Mouse (Mus musculus): Measurements from ENCODE around the gene Bax. TPM values are rescaled to one million over a fixed set of nuclear protein-coding genes. Genes with fewer than 3 reads are reported as not detected.

The Bax gene
- 37.2 and 40.7 TPM in 2 replicates for total RNA-seq (2023)

GRCm38 (mm10) chr7:45466283-45467089 lies at the start of gene Bax:
Gene Bax (minus strand): TSS chr7:45466898.

GRCm38 (mm10) chr7:45509912-45510787 lies 43.5 kb upstream of the Bax start, which contains the start of gene Nucb1:
Gene Nucb1 (minus strand): TSS chr7:45510406.

GRCm38 (mm10) chr7:45488293-45489204 lies 21.9 kb upstream of the Bax start, which contains the start of gene Dhdh:
Gene Dhdh (minus strand): TSS chr7:45488805.

GRCm38 (mm10) chr7:45486761-45487415 lies 20.2 kb upstream of the Bax start, which contains the start of gene Gm45808:
Gene Gm45808 (minus strand): TSS chr7:45486811.

GRCm38 (mm10) chr7:45481374-45481927 lies 14.8 kb upstream of the Bax start, which contains the start of gene Tulp2:
Gene Tulp2 (plus strand): TSS chr7:45481877.

GRCm38 (mm10) chr7:45459564-45460140 lies 7.0 kb downstream of the Bax start, which contains the start of gene Ftl1:
Gene Ftl1 (minus strand): TSS chr7:45459884.

GRCm38 (mm10) chr7:45437521-45438276 lies 29.0 kb downstream of the Bax start, which contains the start of gene Ruvbl2:
Gene Ruvbl2 (minus strand): TSS chr7:45438096.

GRCm38 (mm10) chr7:45434203-45435015 lies 32.3 kb downstream of the Bax start, which contains the start of gene Gys1:
Gene Gys1 (plus strand): TSS chr7:45434844.

GRCm38 (mm10) chr7:45420615-45420919 lies 46.1 kb downstream of the Bax start, which contains the start of gene Lhb:
Gene Lhb (plus strand): TSS chr7:45420820.

GRCm38 (mm10) chr7:45413113-45413863 lies 53.4 kb downstream of the Bax start, which contains the start of gene Ntf5:
Gene Ntf5 (plus strand): TSS chr7:45413695.

Other genes with a start within 250 kb of the Bax start
- 347 and 367 TPM in 2 replicates for gene Cd37, start 227.8 kb downstream of the Bax start, total RNA-seq (2023)
- 1.2 and 1.3 TPM in 2 replicates for gene Slc6a16, start 225.8 kb downstream of the Bax start, total RNA-seq (2023)
- not detected in 2 replicates for gene Slc6a21, start 189.4 kb downstream of the Bax start, total RNA-seq (2023)
- gene Trpm4, start 133.1 kb downstream of the Bax start, total RNA-seq (2023): 3.6 and 5.2 TPM in 2 replicates
- gene Hrc, start 131.6 kb downstream of the Bax start, total RNA-seq (2023): not detected in 2 replicates
- 0.09 TPM in 1 of 2 replicates, not detected in the other for gene Ppfia3, start 99.9 kb downstream of the Bax start, total RNA-seq (2023)
- 2.5 TPM in 1 of 2 replicates, not detected in the other for gene Lin7b, start 96.3 kb downstream of the Bax start, total RNA-seq (2023)
- gene Snrnp70, start 71.2 kb downstream of the Bax start, total RNA-seq (2023): 255 and 367 TPM in 2 replicates
- gene Kcna7, start 61.2 kb downstream of the Bax start, total RNA-seq (2023): not detected in 2 replicates
- gene Ntf5, start 53.2 kb downstream of the Bax start, total RNA-seq (2023): not detected in 2 replicates
- gene Lhb, start 46.1 kb downstream of the Bax start, total RNA-seq (2023): not detected in 2 replicates
- 53.5 and 56.5 TPM in 2 replicates for gene Gys1, start 32.1 kb downstream of the Bax start, total RNA-seq (2023)
- gene Ruvbl2, start 28.8 kb downstream of the Bax start, total RNA-seq (2023): 22.0 and 31.6 TPM in 2 replicates
- gene Ftl1, start 7.0 kb downstream of the Bax start, total RNA-seq (2023): 1,156 and 1,320 TPM in 2 replicates
- not detected in 2 replicates for gene Tulp2, start 15.0 kb upstream of the Bax start, total RNA-seq (2023)
- gene Gm45808, start 19.9 kb upstream of the Bax start, total RNA-seq (2023): 0.98 and 1.7 TPM in 2 replicates
- gene Dhdh, start 21.9 kb upstream of the Bax start, total RNA-seq (2023): 3.7 and 5.4 TPM in 2 replicates
- 90.7 and 109 TPM in 2 replicates for gene Nucb1, start 43.5 kb upstream of the Bax start, total RNA-seq (2023)
- gene Ppp1r15a, start 59.4 kb upstream of the Bax start, total RNA-seq (2023): 126 and 199 TPM in 2 replicates
- gene Plekha4, start 59.4 kb upstream of the Bax start, total RNA-seq (2023): not detected in 2 replicates
- gene Hsd17b14, start 88.0 kb upstream of the Bax start, total RNA-seq (2023): 0.95 TPM in 1 of 2 replicates, not detected in the other
- 24.0 and 34.0 TPM in 2 replicates for gene Bcat2, start 103.3 kb upstream of the Bax start, total RNA-seq (2023)
- gene Fgf21, start 148.6 kb upstream of the Bax start, total RNA-seq (2023): not detected in 2 replicates
- gene Fut1, start 150.4 kb upstream of the Bax start, total RNA-seq (2023): not detected in 2 replicates
- gene Izumo1, start 154.9 kb upstream of the Bax start, total RNA-seq (2023): not detected in 2 replicates
- gene Rasip1, start 160.6 kb upstream of the Bax start, total RNA-seq (2023): 4.3 and 5.0 TPM in 2 replicates
- 0.20 TPM in 1 of 2 replicates, not detected in the other for gene Mamstr, start 173.1 kb upstream of the Bax start, total RNA-seq (2023)
- not detected in 2 replicates for gene Fut2, start 199.5 kb upstream of the Bax start, total RNA-seq (2023)
- gene Ntn5, start 217.1 kb upstream of the Bax start, total RNA-seq (2023): not detected in 2 replicates
- gene Sec1, start 227.5 kb upstream of the Bax start, total RNA-seq (2023): not detected in 2 replicates
- gene Car11, start 232.9 kb upstream of the Bax start, total RNA-seq (2023): not detected in 2 replicates
- 5.0 and 6.3 TPM in 2 replicates for gene Dbp, start 238.2 kb upstream of the Bax start, total RNA-seq (2023)
- 572 and 599 TPM in 2 replicates for gene Rpl18, start 248.6 kb upstream of the Bax start, total RNA-seq (2023)

Measured in neutrophil, adult 65 days (primary cell).